Mouse (Mus musculus) cerebellum, postnatal 36 days (tissue): ENCODE results near the gene Pa2g4.

Source experiments
- DNase-seq, 2 experiments: peaks; one replicate each; pipeline ENCODE4 v3.0.0; 2021 to 2022; ENCODE audit warnings: mixed read lengths in 2 of 2

Pa2g4 gene

DNA sequence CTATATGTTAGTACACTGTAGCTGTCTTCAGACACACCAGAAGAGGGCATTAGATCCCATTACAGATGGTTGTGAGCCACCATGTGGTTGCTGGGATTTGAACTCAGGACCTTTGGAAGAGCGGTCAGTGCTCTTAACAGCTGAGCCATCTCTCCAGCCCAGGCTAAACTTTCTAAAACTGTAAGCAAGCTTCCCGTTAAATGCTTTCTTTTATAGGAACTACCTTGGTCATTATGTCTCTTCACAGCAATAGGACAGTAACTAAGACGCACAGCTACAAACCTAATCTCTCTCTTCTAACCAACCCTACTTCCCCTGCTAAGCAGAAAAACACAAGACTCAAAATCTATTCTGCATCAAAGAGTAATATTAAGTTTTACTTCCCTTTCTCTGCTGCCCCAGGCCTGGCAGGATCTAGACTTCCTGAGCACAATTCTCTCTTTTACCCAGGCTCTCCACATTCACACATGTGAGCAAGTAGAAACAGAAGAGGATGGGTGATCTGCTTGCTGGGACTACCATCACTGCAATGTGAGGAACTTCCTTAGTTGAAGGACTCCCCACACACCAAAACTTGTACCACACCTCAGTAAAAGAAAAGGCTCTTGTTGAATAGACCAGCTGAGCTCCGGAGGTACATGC, 30.0 kb downstream of the Pa2g4 start:
- DNase-seq, result no peak

DNA sequence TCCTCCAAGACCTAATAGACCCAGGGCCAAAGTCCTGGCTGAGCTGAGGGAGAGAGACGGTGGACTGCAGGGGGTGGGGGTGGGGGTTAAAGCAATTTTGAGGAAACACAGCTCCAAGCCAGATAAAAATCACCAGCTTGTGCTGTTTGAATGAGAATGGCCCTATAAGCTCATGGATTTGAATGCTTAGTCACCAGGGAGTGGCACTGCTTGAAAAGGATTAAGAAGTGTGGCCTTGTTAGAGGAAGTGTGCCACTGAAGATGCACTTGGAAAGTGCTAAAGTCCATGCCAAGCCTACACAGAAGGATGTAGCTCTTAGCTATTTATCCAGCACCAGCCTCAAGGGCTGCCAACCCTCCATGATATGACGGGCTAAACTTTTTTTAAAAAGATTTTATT, 30.6 kb downstream of the Pa2g4 start:
- DNase-seq, result no peak

DNA sequence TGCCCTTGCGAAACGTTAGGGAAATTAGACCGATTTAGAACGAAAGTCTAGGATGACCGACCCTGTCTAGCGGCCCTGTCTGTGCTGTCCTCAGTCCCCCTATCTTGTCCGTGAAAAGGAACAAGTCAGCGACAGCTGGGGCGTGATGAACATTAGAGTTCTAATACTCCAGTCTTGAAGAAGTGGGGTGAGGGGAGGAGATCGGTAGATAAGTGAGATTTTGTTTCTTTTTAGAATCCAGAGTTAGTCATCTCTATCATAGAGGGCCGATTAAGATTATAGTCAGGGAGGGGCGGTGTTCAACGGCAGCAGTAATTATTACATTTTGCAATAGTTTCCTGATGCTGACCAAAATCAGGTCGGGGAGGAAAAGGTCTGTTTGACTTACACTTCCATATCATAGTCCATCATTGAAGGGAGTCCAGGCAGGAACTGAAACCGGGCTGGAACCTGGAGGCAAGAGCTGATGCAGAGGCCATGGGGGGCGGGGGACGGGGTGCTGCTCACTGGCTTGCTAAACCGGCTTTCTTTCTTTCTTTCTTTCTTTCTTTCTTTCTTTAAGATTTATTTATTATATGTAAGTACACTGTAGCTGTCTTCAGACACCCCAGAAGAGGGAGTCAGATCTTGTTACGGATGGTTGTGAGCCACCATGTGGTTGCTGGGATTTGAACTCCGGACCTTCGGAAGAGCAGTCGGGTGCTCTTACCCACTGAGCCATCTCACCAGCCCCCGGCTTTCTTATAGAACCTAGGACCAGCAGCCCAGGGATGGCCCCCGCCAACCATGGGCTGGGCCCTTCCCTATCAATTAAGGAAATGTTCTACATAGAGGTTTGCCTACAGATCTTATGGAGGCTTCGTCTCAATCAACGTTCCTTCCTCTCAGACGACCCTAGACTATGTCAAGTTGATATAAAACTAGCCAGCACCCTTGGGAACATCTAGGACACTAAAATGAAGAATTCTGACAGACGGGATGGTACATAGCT, 39.1 kb downstream of the Pa2g4 start:
- DNase-seq, result no peak

- DNase-seq, result peak; percentile 89 to 90
Observed at GRCm38 (mm10) chr10:128525671-128526308, 40.0 kb downstream of the Pa2g4 start, which contains the start of gene Esyt1. Esyt1 (minus strand) TSS chr10:128525871.

DNA sequence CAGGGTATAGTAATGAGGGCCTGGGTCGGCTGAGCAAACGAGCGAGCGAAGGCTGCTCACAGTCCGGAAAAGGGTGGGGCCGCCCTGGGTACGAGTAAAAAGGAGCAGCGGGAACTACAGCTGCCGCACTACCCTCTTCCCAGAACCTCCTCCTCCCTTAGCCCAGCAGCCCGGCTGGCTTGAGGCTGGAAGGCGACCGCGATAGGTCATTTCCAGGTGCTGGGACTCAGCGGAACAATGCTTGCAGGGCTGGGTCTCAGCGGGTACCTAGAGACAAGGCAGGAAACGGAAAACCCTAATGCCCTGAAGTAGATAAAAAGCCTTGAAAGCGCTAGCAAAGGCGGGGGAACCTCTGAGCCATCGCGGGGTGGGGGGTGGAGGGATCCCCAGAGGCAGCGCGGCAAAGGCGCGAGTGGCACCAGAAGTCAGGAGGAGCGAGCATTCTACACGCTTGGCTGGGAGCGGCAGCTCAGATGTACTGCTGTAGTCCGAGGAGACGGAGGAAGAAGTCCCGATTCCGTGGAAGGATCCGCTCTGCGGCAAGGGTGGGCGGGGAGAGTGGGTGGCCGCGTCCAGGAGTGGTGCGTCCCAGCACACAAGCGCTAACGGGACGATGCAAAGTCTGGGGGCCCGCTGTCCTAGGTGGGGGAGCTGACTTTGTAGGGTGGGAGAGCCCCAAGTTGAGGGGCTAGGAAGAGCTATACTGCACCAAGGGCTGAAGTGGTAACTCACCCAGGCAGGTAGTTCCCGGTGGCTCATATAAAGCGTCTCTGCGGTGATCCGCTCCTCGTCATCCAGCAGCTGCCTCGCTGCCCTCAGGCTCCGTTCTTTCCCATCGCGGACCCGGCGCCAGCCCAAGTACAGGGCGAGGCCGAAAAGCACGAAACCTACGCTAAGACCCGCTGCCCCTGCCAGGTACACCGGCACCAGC, 40.8 kb downstream of the Pa2g4 start:
- DNase-seq, result peak; percentile 46 to 50

GRCm38 (mm10) chr10:128524111-128524731, 41.6 kb downstream of the Pa2g4 start:
- DNase-seq, result no peak

- DNase-seq, result no peak
Observed at GRCm38 (mm10) chr10:128522351-128522750, 43.4 kb downstream of the Pa2g4 start.

- DNase-seq, result no peak
Observed at GRCm38 (mm10) chr10:128520591-128520990, 45.2 kb downstream of the Pa2g4 start.

GRCm38 (mm10) chr10:128518833-128519232, 47.0 kb downstream of the Pa2g4 start:
- DNase-seq, result peak; percentile 62 to 63

DNA sequence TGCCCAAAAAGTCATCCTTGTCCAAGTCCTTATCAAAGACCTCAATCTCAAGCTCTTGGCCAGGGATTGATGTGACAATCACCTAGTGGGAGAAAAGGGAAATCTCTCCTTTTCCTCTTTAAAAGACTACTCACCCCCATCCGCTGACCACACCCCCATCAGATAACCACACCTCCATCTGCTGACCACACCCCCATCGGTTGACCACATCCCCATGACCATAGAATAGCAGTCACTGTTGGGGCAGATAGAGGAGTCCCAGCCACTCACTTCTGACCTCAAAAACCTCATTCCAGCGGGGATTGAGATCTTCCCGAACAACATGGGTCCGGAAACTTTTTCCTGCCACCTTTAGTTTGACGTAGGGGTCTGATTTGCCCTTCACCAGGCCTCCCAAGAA, 49.1 kb downstream of the Pa2g4 start:
- no peak for DNase-seq

- no peak for DNase-seq
Observed at GRCm38 (mm10) chr10:128516029-128516428, 49.8 kb downstream of the Pa2g4 start.

- DNase-seq, result no peak
Observed at GRCm38 (mm10) chr10:128515044-128515443, 50.7 kb downstream of the Pa2g4 start.

GRCm38 (mm10) chr10:128511761-128512160, 54.0 kb downstream of the Pa2g4 start:
- DNase-seq, result no peak

DNA sequence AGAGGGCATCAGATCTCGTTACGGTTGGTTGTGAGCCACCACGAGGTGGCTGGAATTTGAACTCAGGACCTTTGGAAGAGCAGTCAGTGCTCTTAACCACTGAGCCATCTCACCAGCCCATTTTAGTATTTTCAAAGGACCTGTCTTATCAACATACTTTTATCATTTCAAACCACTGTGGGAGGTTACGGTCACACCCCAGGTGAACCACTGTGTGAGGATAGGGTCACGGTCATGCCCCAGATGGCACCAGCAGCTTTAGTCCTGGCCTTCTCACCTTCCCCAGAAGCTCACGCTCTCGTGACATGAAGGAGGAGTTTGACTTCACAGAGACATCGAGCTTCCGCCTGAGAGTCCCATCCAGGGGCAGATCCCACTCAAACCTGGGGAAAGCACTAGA, 54.6 kb downstream of the Pa2g4 start:
- DNase-seq, result no peak

GRCm38 (mm10) chr10:128510301-128510700, 55.5 kb downstream of the Pa2g4 start:
- no peak for DNase-seq

- no peak for DNase-seq
Observed at GRCm38 (mm10) chr10:128509831-128510230, 56.0 kb downstream of the Pa2g4 start.

DNA sequence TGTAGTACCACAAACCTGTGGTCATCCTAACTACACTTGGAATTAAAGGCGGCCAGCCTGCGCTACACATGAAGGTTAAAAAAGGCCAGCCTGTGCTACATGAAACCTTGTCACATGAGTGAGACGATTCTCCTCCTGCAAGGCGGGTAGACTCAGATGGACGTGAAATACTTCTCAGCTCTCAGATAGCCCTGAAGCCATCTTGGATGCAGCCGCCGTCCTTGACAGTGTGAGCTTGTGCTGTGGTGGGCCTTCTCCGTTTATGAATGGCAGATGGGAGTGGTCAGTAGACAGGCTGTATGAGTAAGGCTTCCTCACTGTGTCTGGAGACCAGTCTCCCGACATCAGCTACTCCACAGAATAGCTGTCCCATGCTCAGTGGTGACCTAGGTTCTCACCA, 56.6 kb downstream of the Pa2g4 start:
- DNase-seq, result no peak

GRCm38 (mm10) chr10:128508260-128508659, 57.5 kb downstream of the Pa2g4 start:
- no peak for DNase-seq
